Mouse (Mus musculus) bone marrow macrophage, adult 2 months (primary cell): ENCODE data around the gene Ccdc191. TPM values are rescaled to one million over a fixed set of nuclear protein-coding genes. Genes with fewer than 3 reads are reported as not detected.

Experiments
- H3K27ac ChIP-seq: 2 replicates; pipeline ENCODE4 v1.5.1; 2012; ENCODE audit warnings: low read depth, low read length; ENCODE audit not compliant: insufficient read depth
- H3K4me1 ChIP-seq: 2 replicates; pipeline ENCODE4 v1.6.1; 2012; ENCODE audit warnings: low read length; ENCODE audit not compliant: control insufficient read depth, insufficient read depth
- H3K4me3 ChIP-seq: 2 replicates; pipeline ENCODE4 v1.5.1; 2012; ENCODE audit warnings: mild to moderate bottlenecking, low read length, moderate library complexity; ENCODE audit not compliant: insufficient read depth
- CTCF ChIP-seq: IDR thresholded peaks from 2 replicates; pipeline ENCODE4 v1.5.1; 2012; ENCODE audit warnings: low read depth, mild to moderate bottlenecking, low read length, moderate library complexity
- POLR2A ChIP-seq: IDR thresholded peaks from 2 replicates; pipeline ENCODE4 v1.6.1; 2012; ENCODE audit warnings: mild to moderate bottlenecking, low read depth, low read length, borderline replicate concordance
- polyA plus RNA-seq: library from polyadenylated mRNA; stranded (reverse); fragments of >200 nt; gene quantifications from 2 replicates; pipeline ENCODE4 v1.2.4, GENCODE M21; 2012; ENCODE audit not compliant: missing spikeins, insufficient read depth, insufficient read length

The Ccdc191 gene
- polyA plus RNA-seq, 1 experiment: 7.5 TPM

DNA sequence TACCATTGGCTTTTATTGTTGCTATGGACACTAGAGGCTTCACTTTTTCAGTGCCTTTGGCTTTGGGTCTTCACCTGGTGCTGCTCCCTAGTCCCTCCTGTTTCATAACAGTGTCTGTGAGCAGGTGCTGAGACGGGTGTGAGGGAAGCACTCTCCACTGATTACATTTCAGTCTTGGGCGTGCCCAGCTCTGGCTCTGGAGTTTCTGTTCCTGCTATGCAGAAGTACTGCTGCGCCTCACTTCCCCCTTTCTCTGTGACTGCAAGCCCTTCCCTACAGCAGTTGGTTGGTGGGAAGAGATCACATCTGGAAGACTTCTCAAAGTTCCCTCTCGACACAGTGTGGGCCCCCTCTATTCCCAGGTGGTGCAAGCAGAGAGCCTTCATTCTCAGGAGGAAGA is 62.0 kb downstream of the Ccdc191 start:
- peak overlapping the region; percentile 42 for H3K27ac ChIP-seq

DNA sequence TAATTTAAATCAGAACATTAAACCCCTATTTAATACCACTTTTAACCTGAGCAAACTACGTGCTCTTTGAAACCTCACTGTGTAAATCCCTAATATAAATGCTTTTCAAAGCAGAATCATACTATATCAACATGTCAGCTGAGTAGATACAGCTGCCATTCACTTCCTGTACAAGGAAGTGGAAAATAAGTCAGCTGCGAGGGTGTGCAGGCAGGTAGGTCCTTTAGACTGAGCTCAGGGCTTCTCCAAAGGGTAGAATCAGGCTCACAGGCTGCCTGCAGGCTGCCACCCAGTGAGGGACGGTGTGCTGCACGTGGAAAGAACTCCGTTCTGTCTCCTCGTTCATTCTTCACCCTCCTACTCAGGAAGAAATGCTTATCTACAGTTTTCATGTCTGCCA is 65.3 kb downstream of the Ccdc191 start:
- no peak overlapping the region for H3K4me3 ChIP-seq
- no peak overlapping the region for H3K27ac ChIP-seq
- H3K4me1 ChIP-seq: peaks cover 14% of the 10 kb centered on the region
- TF ChIP-seq POLR2A (no peak), CTCF (no peak)

More for the DNA sequence above, 62.0 kb downstream of the Ccdc191 start:
- no peak overlapping the region for H3K4me3 ChIP-seq
- peaks cover 19% of the 10 kb centered on the region for H3K4me1 ChIP-seq
- no peak for TF ChIP-seq POLR2A
- TF ChIP-seq CTCF: no peak

DNA sequence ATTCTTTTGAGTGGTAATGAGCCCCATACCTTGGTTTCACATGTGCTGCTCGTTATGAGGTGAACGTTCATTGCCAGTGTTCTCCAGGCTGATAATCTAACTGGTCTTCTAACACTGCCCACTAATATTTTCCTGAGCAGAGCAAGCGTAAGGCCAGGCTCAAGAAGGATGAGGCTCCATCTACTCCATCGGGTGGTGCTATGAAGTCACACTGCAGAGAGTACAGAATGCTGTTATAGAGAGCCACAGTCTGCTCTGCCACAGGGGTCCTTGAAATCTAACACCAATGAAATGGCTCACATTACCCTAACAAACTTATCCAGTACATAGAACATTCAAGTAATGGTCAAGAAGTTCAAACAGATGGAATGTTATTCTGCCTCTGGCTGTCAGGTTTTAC is 68.4 kb downstream of the Ccdc191 start:
- Histone ChIP-seq H3K27ac (no peak overlapping the region), H3K4me1 (no peaks in the 10 kb centered on the region), H3K4me3 (no peak overlapping the region)
- TF ChIP-seq POLR2A (no peak), CTCF (no peak)

DNA sequence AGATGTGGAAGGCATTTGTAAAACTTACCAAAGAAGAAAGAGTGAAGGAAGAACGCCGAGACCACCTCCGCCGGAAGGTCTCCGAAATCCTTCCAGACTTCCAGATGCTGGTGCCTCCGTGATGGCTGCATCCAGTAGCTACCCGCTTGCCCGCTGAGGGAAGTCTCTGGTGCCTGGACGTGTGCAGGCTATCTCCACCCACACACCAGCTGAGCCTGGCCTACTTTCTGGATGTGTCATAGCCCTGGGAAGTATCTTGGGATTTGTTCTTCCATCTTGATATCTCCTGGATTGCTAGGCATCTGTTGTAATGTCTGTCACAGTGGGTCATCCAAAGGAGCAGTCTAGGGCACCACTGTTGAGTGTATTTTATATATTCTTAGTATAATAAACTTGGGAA is 73.7 kb downstream of the Ccdc191 start:
- H3K4me3 ChIP-seq: no peak overlapping the region
- H3K4me1 ChIP-seq: peaks cover 23% of the 10 kb centered on the region
- TF ChIP-seq CTCF (no peak), POLR2A (no peak)
- no peak overlapping the region for H3K27ac ChIP-seq

DNA sequence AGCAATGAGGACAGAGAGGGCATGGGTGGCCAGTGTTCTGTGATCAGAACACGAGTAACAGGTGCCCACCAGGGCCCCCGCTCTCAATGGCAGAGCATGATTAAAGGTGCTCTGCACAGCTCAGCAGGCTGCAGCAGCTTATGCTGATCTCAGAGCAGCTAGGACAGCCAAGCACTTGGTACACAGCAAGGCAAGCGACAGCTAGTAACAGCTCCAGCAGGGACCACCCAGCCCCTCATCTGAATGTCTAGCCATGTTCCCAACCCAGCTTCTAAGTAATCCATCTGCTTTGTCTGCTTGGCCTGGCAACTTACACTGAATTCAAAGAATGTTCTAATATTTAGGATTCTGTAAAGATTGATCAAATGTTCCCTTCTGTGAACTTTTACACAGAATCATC is 74.2 kb downstream of the Ccdc191 start:
- TF ChIP-seq CTCF: no peak
- TF ChIP-seq POLR2A: no peak
- peaks cover 23% of the 10 kb centered on the region for H3K4me1 ChIP-seq
- H3K4me3 ChIP-seq: no peak overlapping the region
- no peak overlapping the region for H3K27ac ChIP-seq

DNA sequence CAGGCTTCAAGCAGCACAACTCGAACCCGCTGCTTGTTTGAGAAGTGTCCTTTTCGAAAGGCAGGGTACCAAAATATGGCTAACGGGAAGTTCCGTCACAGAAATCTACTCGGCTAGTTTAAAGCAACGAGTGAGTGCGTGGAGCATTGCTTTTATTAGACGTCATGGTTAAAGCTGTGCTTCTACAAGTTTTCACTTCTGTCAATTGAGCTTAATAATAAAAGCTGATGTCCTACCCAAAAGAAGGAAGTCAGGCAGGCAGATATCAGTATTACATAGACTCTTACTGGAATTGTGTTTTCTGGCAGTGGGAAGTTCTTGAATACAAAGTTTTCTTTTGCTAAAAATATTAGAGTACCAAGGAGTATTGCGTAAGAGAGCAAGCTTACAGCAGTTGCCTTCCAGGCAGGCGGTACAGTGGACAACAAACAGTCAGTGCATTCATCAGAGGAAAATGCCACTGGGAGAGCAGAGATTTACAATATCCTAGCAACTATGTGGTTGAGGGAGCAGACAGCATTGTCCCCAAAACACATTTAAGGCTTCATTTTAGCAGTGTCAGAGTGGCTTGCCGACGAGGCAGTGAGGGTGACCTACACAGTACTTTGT is 76.3 kb downstream of the Ccdc191 start:
- TF ChIP-seq CTCF: no peak
- TF ChIP-seq POLR2A: no peak
- Histone ChIP-seq H3K27ac (peak overlapping the region; percentile 85), H3K4me3 (peak overlapping the region; percentile 7; the same call in 1 of the 2 replicates)

DNA sequence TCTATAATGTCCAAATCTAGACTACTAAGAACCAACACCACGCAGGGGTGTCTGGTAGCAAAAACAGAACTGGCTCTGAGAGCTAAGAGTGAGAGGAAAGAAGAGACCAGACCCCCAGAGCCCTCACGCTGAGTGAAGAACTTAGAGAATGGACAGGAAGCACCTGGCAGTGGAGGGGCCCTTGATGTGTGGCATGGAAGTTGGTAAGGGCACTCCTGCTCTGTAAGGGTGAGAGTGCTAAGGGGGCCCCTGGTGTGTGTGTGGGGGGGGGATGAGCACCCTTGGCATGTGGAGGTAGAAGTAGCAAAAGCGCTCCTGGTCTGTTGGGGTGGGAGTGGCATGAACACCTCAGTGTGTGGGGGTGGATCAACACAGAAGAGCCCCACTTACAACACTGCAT is 80.8 kb downstream of the Ccdc191 start:
- TF ChIP-seq POLR2A: no peak
- TF ChIP-seq CTCF: no peak
- Histone ChIP-seq H3K27ac (no peak overlapping the region), H3K4me1 (peaks cover 17% of the 10 kb centered on the region), H3K4me3 (no peak overlapping the region)

More for the DNA sequence above, 76.3 kb downstream of the Ccdc191 start:
- peaks cover 23% of the 10 kb centered on the region for H3K4me1 ChIP-seq

DNA sequence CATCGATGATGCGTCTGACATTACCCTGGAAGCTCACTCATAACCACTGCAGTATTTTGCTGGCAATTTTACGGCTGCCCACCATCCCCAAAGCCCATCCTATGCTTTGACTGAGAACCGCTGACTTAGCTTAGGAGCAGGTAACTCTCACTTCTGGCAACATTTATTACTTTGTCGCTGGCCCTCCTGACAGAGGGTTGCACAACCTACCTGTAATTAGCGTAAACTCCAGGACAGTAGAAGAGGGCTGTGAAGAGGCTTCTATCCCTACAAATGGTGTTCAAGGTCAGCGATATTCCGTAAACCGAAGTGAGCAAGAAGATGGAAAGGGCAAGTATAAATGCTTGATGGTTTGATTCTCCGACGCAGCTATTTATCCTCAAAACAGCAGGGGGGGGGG is 81.6 kb downstream of the Ccdc191 start:
- Histone ChIP-seq H3K27ac (no peak overlapping the region), H3K4me1 (peaks cover 12% of the 10 kb centered on the region), H3K4me3 (no peak overlapping the region)
- TF ChIP-seq POLR2A: no peak
- TF ChIP-seq CTCF: no peak

DNA sequence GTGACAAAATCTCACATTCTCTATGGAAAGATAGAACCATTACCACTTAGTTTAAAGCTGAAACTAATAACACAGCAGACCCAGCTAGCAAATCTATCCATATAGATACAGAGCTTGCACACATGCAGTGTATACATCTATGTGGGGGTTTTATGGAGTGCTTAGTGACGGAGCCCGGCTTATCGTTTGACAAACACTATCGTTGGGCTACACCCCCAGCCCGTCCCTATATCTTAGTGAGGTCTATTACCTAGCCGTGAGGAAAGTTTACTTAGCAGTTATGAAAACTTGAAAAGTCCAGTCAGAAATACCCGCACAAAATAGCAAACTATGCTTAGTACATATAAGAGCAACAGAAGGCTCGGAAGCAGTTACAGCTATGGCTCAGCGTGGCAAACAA is 82.1 kb downstream of the Ccdc191 start:
- no peak overlapping the region for H3K27ac ChIP-seq
- no peak for TF ChIP-seq CTCF
- TF ChIP-seq POLR2A: no peak
- peaks cover 7% of the 10 kb centered on the region for H3K4me1 ChIP-seq
- no peak overlapping the region for H3K4me3 ChIP-seq

DNA sequence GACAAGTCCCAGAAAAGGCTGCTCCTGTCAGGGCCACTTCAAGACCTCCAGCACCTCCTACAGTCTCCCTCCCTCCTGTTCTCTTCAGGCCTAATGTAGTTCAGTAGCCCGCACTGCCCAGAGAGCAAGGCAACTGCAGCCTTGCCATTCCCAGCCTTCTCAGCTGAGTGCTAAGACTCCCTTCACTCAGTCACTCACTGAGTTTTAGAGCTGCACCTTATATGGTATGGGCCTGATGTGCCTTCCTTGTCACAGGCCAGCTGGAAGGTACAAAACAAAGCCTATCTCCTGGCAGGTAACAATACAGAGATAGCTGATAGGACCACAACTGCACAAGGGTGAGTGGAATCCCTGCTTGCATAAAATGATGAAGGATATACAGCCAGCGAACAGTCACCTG is 82.8 kb downstream of the Ccdc191 start:
- TF ChIP-seq POLR2A (no peak), CTCF (no peak)
- Histone ChIP-seq H3K27ac (no peak overlapping the region), H3K4me3 (no peak overlapping the region), H3K4me1 (peaks cover under 1% of the 10 kb centered on the region)

DNA sequence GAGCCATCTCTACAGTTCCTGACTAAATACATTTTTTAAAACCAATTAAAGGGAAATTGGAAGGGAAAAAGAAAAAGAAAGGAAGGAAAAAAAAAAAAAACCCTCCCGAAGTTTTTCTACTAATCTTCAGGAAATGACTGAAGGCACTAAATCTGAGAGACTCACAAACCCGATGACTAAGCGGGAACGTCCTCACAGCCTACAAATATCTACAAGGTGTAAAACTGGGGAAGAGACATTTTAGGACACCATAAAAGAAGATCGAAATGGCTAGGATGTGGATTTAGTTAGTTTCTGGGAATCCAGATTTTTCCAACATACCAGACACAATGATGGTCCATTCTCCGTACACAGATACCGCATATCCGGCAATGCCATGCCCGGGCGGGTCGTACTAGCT is 83.5 kb downstream of the Ccdc191 start:
- no peak for TF ChIP-seq CTCF
- no peak for TF ChIP-seq POLR2A

More for the DNA sequence above, 83.5 kb downstream of the Ccdc191 start:
- Histone ChIP-seq H3K4me3 (no peak overlapping the region), H3K4me1 (no peaks in the 10 kb centered on the region), H3K27ac (no peak overlapping the region)
